Mouse (Mus musculus) heart, embryonic 12.5 days (tissue): ENCODE measurements at regions not wholly inside any gene's neighbourhood (a gene's known extent, or its start where the extent isn't known, plus 50 kb on each side); places are given as distances from the start of the nearest gene placed in this dataset.

Source experiments
- ATAC-seq: fragments of 200-750 bp; cut with Nextera tagmentation; 2 replicates; pipeline ENCODE4 v1.8.0; 2017; ENCODE audit warnings: moderate TSS enrichment, moderate library complexity; ENCODE audit not compliant: insufficient number of reproducible peaks, low FRiP score
- H3K27ac ChIP-seq: fragments of 300-500 bp; sonication (generic); 2 replicates; pipeline ENCODE4 v1.5.1; 2016; ENCODE audit warnings: mild to moderate bottlenecking, moderate library complexity; ENCODE audit not compliant: poor library complexity, severe bottlenecking
- H3K27me3 ChIP-seq: fragments of 300-500 bp; sonication (generic); replicated peaks from 2 replicates; pipeline ENCODE4 v1.6.1; 2016; ENCODE audit warnings: mild to moderate bottlenecking, moderate library complexity
- H3K36me3 ChIP-seq: fragments of 300-500 bp; sonication (generic); 2 replicates; pipeline ENCODE4 v1.6.1; 2016; ENCODE audit warnings: mild to moderate bottlenecking, moderate library complexity
- H3K4me1 ChIP-seq: fragments of 300-500 bp; sonication (generic); replicated peaks from 2 replicates; pipeline ENCODE4 v1.6.1; 2016; ENCODE audit warnings: mild to moderate bottlenecking
- H3K4me2 ChIP-seq: fragments of 300-500 bp; sonication (generic); 2 replicates; pipeline ENCODE4 v1.6.1; 2016; ENCODE audit warnings: mild to moderate bottlenecking, moderate library complexity
- H3K4me3 ChIP-seq: fragments of 300-500 bp; sonication (generic); 2 replicates; pipeline ENCODE4 v1.5.1; 2016; ENCODE audit warnings: mild to moderate bottlenecking
- H3K9ac ChIP-seq: fragments of 300-500 bp; sonication (generic); 2 replicates; pipeline ENCODE4 v1.6.1; 2016; ENCODE audit warnings: mild to moderate bottlenecking, moderate library complexity
- H3K9me3 ChIP-seq: fragments of 300-500 bp; sonication (generic); replicated peaks from 2 replicates; pipeline ENCODE4 v1.6.1; 2016; ENCODE audit warnings: mild to moderate bottlenecking, moderate library complexity
- WGBS: fragments of 180-500 bp; shearing (Covaris S2); methylation state at CpG from one replicate; pipeline ENCODE4 v1.1.7; 2016; 5-methylcytosine and 5-hydroxymethylcytosine counted together

GRCm38 (mm10) chr2:178862620-178863019 is 432.3 kb downstream of the Cdh26 start:
- Histone ChIP-seq H3K9me3 (no peaks in the 10 kb centered on the region), H3K4me3 (no peak overlapping the region), H3K27me3 (no peaks in the 10 kb centered on the region), H3K27ac (no peak overlapping the region), H3K36me3 (no peaks in the 10 kb centered on the region), H3K9ac (no peak overlapping the region), H3K4me1 (no peaks in the 10 kb centered on the region), H3K4me2 (no peak overlapping the region)
- ATAC-seq: no peak

GRCm38 (mm10) chr2:178867086-178867485 is 436.8 kb downstream of the Cdh26 start:
- H3K27ac ChIP-seq: no peak overlapping the region
- no peak overlapping the region for H3K9ac ChIP-seq
- H3K4me1 ChIP-seq: no peaks in the 10 kb centered on the region
- ATAC-seq: no peak
- 0 out of 2 replicates have a peak, but pooled peaks cover 3% of the 10 kb centered on the region for H3K27me3 ChIP-seq
- no peaks in the 10 kb centered on the region for H3K36me3 ChIP-seq
- H3K9me3 ChIP-seq: no peaks in the 10 kb centered on the region
- WGBS: 55% methylated on average over 3 of the region's 3 CpGs
- H3K4me2 ChIP-seq: no peak overlapping the region
- no peak overlapping the region for H3K4me3 ChIP-seq

- Histone ChIP-seq H3K4me2 (no peak overlapping the region), H3K36me3 (no peaks in the 10 kb centered on the region), H3K27ac (no peak overlapping the region), H3K9ac (no peak overlapping the region), H3K27me3 (0 out of 2 replicates have a peak, but pooled peaks cover 3% of the 10 kb centered on the region), H3K9me3 (no peaks in the 10 kb centered on the region), H3K4me1 (no peaks in the 10 kb centered on the region), H3K4me3 (no peak overlapping the region)
- WGBS: 72% methylated on average over 3 of the region's 3 CpGs
- ATAC-seq: no peak
These were observed 438.8 kb downstream of the Cdh26 start for GRCm38 (mm10) chr2:178869160-178869559.

- Histone ChIP-seq H3K4me1 (no peaks in the 10 kb centered on the region), H3K4me2 (no peak overlapping the region), H3K27ac (no peak overlapping the region), H3K4me3 (no peak overlapping the region), H3K9me3 (0 out of 2 replicates have a peak, but pooled peaks cover 3% of the 10 kb centered on the region), H3K27me3 (no peaks in the 10 kb centered on the region), H3K36me3 (no peaks in the 10 kb centered on the region), H3K9ac (no peak overlapping the region)
- WGBS: 89% methylated on average over 12 of the region's 12 CpGs
- no peak for ATAC-seq
These were observed 448.1 kb downstream of the Cdh26 start for GRCm38 (mm10) chr2:178878436-178878835.

GRCm38 (mm10) chr2:178885686-178886085 is 455.4 kb downstream of the Cdh26 start:
- Histone ChIP-seq H3K9me3 (no peaks in the 10 kb centered on the region), H3K4me3 (no peak overlapping the region), H3K4me1 (no peaks in the 10 kb centered on the region; the same call in 1 of the 2 replicates), H3K27ac (no peak overlapping the region), H3K36me3 (no peaks in the 10 kb centered on the region), H3K27me3 (no peaks in the 10 kb centered on the region), H3K4me2 (no peak overlapping the region), H3K9ac (no peak overlapping the region)
- no peak for ATAC-seq
- WGBS: 40% methylated on average over 5 of the region's 5 CpGs

GRCm38 (mm10) chr2:178888704-178889103 is 458.4 kb downstream of the Cdh26 start:
- Histone ChIP-seq H3K36me3 (no peaks in the 10 kb centered on the region), H3K27me3 (no peaks in the 10 kb centered on the region), H3K4me1 (no peaks in the 10 kb centered on the region; the same call in 1 of the 2 replicates), H3K4me3 (no peak overlapping the region), H3K27ac (no peak overlapping the region), H3K4me2 (no peak overlapping the region), H3K9me3 (no peaks in the 10 kb centered on the region), H3K9ac (no peak overlapping the region)
- no peak for ATAC-seq
- 70% methylated on average over 6 of the region's 6 CpGs for WGBS

GRCm38 (mm10) chr2:178902397-178902796 is 472.1 kb downstream of the Cdh26 start:
- H3K27ac ChIP-seq: no peak overlapping the region
- H3K27me3 ChIP-seq: no peaks in the 10 kb centered on the region
- H3K9ac ChIP-seq: no peak overlapping the region
- no peak for ATAC-seq
- no peak overlapping the region for H3K4me3 ChIP-seq
- WGBS: 74% methylated on average over 5 of the region's 5 CpGs
- H3K36me3 ChIP-seq: no peaks in the 10 kb centered on the region
- no peaks in the 10 kb centered on the region for H3K4me1 ChIP-seq
- H3K9me3 ChIP-seq: no peaks in the 10 kb centered on the region
- H3K4me2 ChIP-seq: no peak overlapping the region

GRCm38 (mm10) chr2:178909325-178909724 is 479.0 kb downstream of the Cdh26 start:
- no peaks in the 10 kb centered on the region for H3K4me1 ChIP-seq
- no peak for ATAC-seq
- H3K36me3 ChIP-seq: no peaks in the 10 kb centered on the region
- no peak overlapping the region for H3K4me3 ChIP-seq
- H3K27ac ChIP-seq: no peak overlapping the region
- no peak overlapping the region for H3K9ac ChIP-seq
- WGBS: 73% methylated on average over 7 of the region's 7 CpGs
- no peak overlapping the region for H3K4me2 ChIP-seq
- H3K27me3 ChIP-seq: no peaks in the 10 kb centered on the region
- H3K9me3 ChIP-seq: no peaks in the 10 kb centered on the region

- H3K9ac ChIP-seq: no peak overlapping the region
- H3K4me3 ChIP-seq: no peak overlapping the region
- 84% methylated on average over 3 of the region's 3 CpGs for WGBS
- no peaks in the 10 kb centered on the region for H3K27me3 ChIP-seq
- H3K9me3 ChIP-seq: no peaks in the 10 kb centered on the region
- H3K4me2 ChIP-seq: no peak overlapping the region
- no peaks in the 10 kb centered on the region for H3K4me1 ChIP-seq
- ATAC-seq: no peak
- no peaks in the 10 kb centered on the region for H3K36me3 ChIP-seq
- H3K27ac ChIP-seq: no peak overlapping the region
These were observed 481.3 kb downstream of the Cdh26 start for GRCm38 (mm10) chr2:178911646-178912045.

GRCm38 (mm10) chr2:178916316-178917033 is 486.1 kb downstream of the Cdh26 start:
- no peaks in the 10 kb centered on the region for H3K9me3 ChIP-seq
- no peaks in the 10 kb centered on the region for H3K27me3 ChIP-seq
- no peak overlapping the region for H3K9ac ChIP-seq
- WGBS: 53% methylated on average over 6 of the region's 6 CpGs
- H3K36me3 ChIP-seq: no peaks in the 10 kb centered on the region
- H3K4me2 ChIP-seq: no peak overlapping the region
- H3K27ac ChIP-seq: no peak overlapping the region
- no peak for ATAC-seq
- H3K4me1 ChIP-seq: no peaks in the 10 kb centered on the region; the same call in 1 of the 2 replicates
- no peak overlapping the region for H3K4me3 ChIP-seq

GRCm38 (mm10) chr2:178924456-178925115 is 494.3 kb downstream of the Cdh26 start:
- Histone ChIP-seq H3K27me3 (no peaks in the 10 kb centered on the region), H3K4me1 (no peaks in the 10 kb centered on the region), H3K36me3 (no peaks in the 10 kb centered on the region), H3K9me3 (no peaks in the 10 kb centered on the region), H3K4me3 (no peak overlapping the region), H3K9ac (no peak overlapping the region), H3K27ac (no peak overlapping the region), H3K4me2 (no peak overlapping the region)
- WGBS: 47% methylated on average over 4 of the region's 4 CpGs
- ATAC-seq: peak; percentile 29; the same call in 1 of the 2 replicates
